Mouse (Mus musculus) midbrain, embryonic 11.5 days (tissue): ENCODE measurements at regions not wholly inside any gene's neighbourhood (a gene's known extent, or its start where the extent isn't known, plus 50 kb on each side); places are given as distances from the start of the nearest gene placed in this dataset.
"Not testable (repeated sequence)": the region's sequence is repeated elsewhere in the genome, so short reads cannot be mapped to it uniquely, and the experiment has no call there.

Experiments
- ATAC-seq: fragments of 200-750 bp; cut with Nextera tagmentation; 2 replicates; pipeline ENCODE4 v1.8.0; 2017; ENCODE audit warnings: moderate TSS enrichment, moderate library complexity; ENCODE audit not compliant: low FRiP score
- DNase-seq: peaks from one replicate; pipeline ENCODE4 v3.0.0; 2015; ENCODE audit warnings: low spot score; ENCODE audit errors: missing footprints
- H3K27ac ChIP-seq: fragments of 300-500 bp; sonication (generic); 2 replicates; pipeline ENCODE4 v1.5.1; 2014; ENCODE audit warnings: low read depth, low read length
- H3K27me3 ChIP-seq: fragments of 300-500 bp; sonication (generic); 2 replicates; pipeline ENCODE4 v1.6.1; 2014; ENCODE audit warnings: mild to moderate bottlenecking, low read length, moderate library complexity, mixed read lengths; ENCODE audit not compliant: control insufficient read depth, insufficient read depth
- H3K36me3 ChIP-seq: fragments of 300-500 bp; sonication (generic); 2 replicates; pipeline ENCODE4 v1.6.1; 2014; ENCODE audit warnings: mild to moderate bottlenecking, low read length, moderate library complexity, mixed read lengths; ENCODE audit not compliant: control insufficient read depth, insufficient read depth
- H3K4me1 ChIP-seq: fragments of 300-500 bp; sonication (generic); 2 replicates; pipeline ENCODE4 v1.6.1; 2014; ENCODE audit warnings: low read length; ENCODE audit not compliant: control insufficient read depth, insufficient read depth
- H3K4me2 ChIP-seq: fragments of 300-500 bp; sonication (generic); 2 replicates; pipeline ENCODE4 v1.6.1; 2014; ENCODE audit warnings: mild to moderate bottlenecking, moderate library complexity
- H3K4me3 ChIP-seq: fragments of 300-500 bp; sonication (generic); 2 replicates; pipeline ENCODE4 v1.5.1; 2014; ENCODE audit warnings: low read depth, low read length
- H3K9ac ChIP-seq: fragments of 300-500 bp; sonication (generic); 2 replicates; pipeline ENCODE4 v1.6.1; 2014; ENCODE audit warnings: low read length
- H3K9me3 ChIP-seq: fragments of 300-500 bp; sonication (generic); 2 replicates; pipeline ENCODE4 v1.6.1; 2016; ENCODE audit warnings: low read length; ENCODE audit not compliant: control insufficient read depth
- WGBS: fragments of 180-500 bp; shearing (Covaris S2); extraction: QIAGEN DNeasy Blood & Tissue Kit; methylation state at CpG from one replicate; pipeline ENCODE4 v1.1.7; 2014; 5-methylcytosine and 5-hydroxymethylcytosine counted together

- Histone ChIP-seq H3K4me2 (no peak overlapping the region), H3K9ac (no peak overlapping the region), H3K27me3 (no peaks in the 10 kb centered on the region), H3K27ac (no peak overlapping the region), H3K9me3 (no peaks in the 10 kb centered on the region), H3K36me3 (no peaks in the 10 kb centered on the region), H3K4me1 (no peaks in the 10 kb centered on the region), H3K4me3 (no peak overlapping the region)
- WGBS, result 89% methylated on average over 3 of the region's 3 CpGs
- ATAC-seq (no peak), DNase-seq (no peak)
Measured at GRCm38 (mm10) chr12:65455683-65456082, 230.4 kb downstream of the Wdr20rt start.

- Histone ChIP-seq H3K9ac (no peak overlapping the region), H3K4me1 (no peaks in the 10 kb centered on the region), H3K4me3 (no peak overlapping the region), H3K27me3 (no peaks in the 10 kb centered on the region), H3K27ac (no peak overlapping the region), H3K4me2 (no peak overlapping the region), H3K36me3 (no peaks in the 10 kb centered on the region), H3K9me3 (no peaks in the 10 kb centered on the region)
- no peak for ATAC-seq
- 83% methylated on average over 3 of the region's 3 CpGs for WGBS
- DNase-seq, result no peak
Measured at GRCm38 (mm10) chr12:65456956-65457355, 231.6 kb downstream of the Wdr20rt start.

- Histone ChIP-seq H3K4me3 (no peak overlapping the region), H3K36me3 (no peaks in the 10 kb centered on the region), H3K27ac (no peak overlapping the region), H3K9me3 (no peaks in the 10 kb centered on the region), H3K4me2 (no peak overlapping the region), H3K27me3 (no peaks in the 10 kb centered on the region), H3K9ac (no peak overlapping the region), H3K4me1 (no peaks in the 10 kb centered on the region)
- DNase-seq (no peak), ATAC-seq (no peak)
- WGBS, result 62% methylated on average over 2 of the region's 2 CpGs
Measured at GRCm38 (mm10) chr12:65464246-65464645, 238.9 kb downstream of the Wdr20rt start.

- H3K27me3 ChIP-seq, H3K4me1 ChIP-seq, H3K4me3 ChIP-seq, ATAC-seq, H3K9ac ChIP-seq, H3K9me3 ChIP-seq, H3K36me3 ChIP-seq, DNase-seq, H3K4me2 ChIP-seq, H3K27ac ChIP-seq: not testable (repeated sequence)
- WGBS, result 48% methylated on average over 9 of the region's 9 CpGs
Measured at GRCm38 (mm10) chr12:65478674-65479073, 253.4 kb downstream of the Wdr20rt start.

DNA sequence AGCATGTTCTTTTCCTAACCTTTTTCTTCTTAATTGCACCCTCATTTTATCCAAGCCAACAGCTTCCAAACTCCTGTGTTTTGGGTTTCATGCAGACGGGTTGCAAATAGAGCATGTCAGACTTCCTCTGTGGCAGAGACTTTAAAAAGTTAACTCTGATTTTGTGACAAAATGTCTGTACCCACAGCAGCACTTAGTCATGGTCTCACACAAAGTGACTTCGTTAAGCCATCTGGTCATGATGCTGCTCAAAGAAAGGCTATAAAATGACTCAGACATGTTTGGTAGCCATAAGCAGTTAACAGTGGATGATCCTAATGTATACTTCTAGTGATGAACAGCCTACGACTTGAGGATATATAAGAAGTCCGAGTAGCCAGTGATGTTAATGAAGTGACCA, 255.5 kb downstream of the Wdr20rt start:
- Histone ChIP-seq H3K36me3 (no peaks in the 10 kb centered on the region), H3K4me3 (no peak overlapping the region), H3K4me1 (no peaks in the 10 kb centered on the region), H3K4me2 (no peak overlapping the region), H3K9ac (no peak overlapping the region), H3K9me3 (no peaks in the 10 kb centered on the region), H3K27me3 (no peaks in the 10 kb centered on the region), H3K27ac (no peak overlapping the region)
- no peak for ATAC-seq
- WGBS, result 88% methylated on average over 4 of the region's 4 CpGs
- no peak for DNase-seq

- H3K9me3 ChIP-seq, result 0 out of 2 replicates have a peak, but pooled peaks cover 3% of the 10 kb centered on the region
- H3K27me3 ChIP-seq, result no peaks in the 10 kb centered on the region
- no peak overlapping the region for H3K9ac ChIP-seq
- H3K4me2 ChIP-seq, result no peak overlapping the region
- H3K27ac ChIP-seq, result no peak overlapping the region
- DNase-seq (no peak), ATAC-seq (no peak)
- H3K36me3 ChIP-seq, result no peaks in the 10 kb centered on the region
- no peak overlapping the region for H3K4me3 ChIP-seq
- H3K4me1 ChIP-seq, result no peaks in the 10 kb centered on the region
- 83% methylated on average over 2 of the region's 2 CpGs for WGBS
Measured at GRCm38 (mm10) chr12:65491092-65491491, 265.8 kb downstream of the Wdr20rt start.

DNA sequence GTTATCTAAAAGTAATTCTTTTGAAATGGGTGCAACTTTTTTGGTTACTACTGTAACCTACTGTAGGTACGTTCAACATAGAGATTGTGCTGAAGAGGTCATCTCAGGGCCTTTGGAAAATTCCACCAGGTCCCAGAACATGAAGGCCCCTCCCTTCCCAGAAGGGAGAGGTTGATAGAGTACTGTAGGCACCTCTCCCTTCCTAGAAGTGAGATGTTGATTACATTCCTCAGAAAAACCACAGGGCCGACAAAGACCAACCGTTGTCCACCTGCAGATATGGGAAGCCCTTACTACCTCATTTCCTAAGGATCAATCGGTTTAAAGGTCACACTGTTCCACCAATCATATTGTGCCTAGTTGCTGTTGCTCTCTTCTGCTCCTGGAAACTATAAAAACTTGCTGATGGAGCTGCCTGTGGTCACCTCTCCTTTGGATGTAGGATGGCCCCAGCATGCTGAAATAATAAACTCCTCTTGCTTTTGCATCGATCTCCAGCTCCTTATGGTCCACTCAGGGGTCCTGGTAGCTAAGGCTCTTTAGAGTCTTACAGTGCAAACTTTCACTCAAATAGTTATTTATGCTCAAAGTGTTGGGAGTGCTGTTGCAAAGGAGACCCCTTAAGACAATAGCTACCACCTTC, 269.2 kb downstream of the Wdr20rt start:
- ATAC-seq, result no peak
- H3K9me3 ChIP-seq, result 0 out of 2 replicates have a peak, but pooled peaks cover 3% of the 10 kb centered on the region
- H3K9ac ChIP-seq, result no peak overlapping the region
- no peaks in the 10 kb centered on the region for H3K4me1 ChIP-seq
- H3K27ac ChIP-seq, result no peak overlapping the region
- H3K4me3 ChIP-seq, result no peak overlapping the region
- 93% methylated on average over 5 of the region's 5 CpGs for WGBS
- H3K4me2 ChIP-seq, result no peak overlapping the region
- H3K27me3 ChIP-seq, result no peaks in the 10 kb centered on the region
- no peaks in the 10 kb centered on the region for H3K36me3 ChIP-seq
- no peak for DNase-seq

DNA sequence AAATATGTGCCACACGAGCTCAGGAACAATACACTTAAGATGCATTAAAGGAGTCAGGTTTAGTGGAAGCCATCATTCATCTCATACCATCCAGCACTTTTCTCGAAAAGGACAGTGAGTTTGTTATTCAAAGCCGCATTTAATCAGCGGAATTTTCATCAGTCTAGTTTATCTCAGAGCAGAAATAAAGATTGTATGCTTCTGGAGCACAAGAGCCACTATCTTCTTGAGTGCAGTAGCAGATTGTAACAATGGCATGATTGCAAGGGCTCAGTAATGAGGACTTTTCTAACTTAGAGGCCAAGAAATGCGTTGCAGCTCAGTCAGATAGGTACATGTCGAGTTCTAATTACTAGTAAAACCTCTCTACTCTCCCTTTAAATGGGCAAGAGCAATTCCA, 271.3 kb downstream of the Wdr20rt start:
- H3K9me3 ChIP-seq, result 0 out of 2 replicates have a peak, but pooled peaks cover 3% of the 10 kb centered on the region
- no peaks in the 10 kb centered on the region for H3K4me1 ChIP-seq
- no peaks in the 10 kb centered on the region for H3K27me3 ChIP-seq

DNA sequence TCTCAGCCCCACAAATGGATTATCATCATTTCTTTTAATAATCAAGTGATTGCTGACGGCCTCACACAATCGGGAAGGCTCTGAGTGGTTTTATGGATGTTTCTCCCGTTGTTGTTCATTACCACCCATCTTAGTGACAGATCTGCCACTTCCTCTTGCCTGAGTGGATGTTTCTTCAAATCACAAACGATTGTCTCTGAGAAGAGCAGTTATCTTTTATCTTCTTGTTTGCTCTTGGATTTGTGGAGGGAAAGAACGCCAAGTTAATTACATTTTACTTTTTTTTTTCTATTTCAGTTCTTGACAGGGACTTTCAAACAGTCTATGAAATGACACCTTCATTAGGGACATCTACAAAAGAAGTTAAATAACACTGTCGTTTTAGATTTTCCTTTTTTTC, 272.3 kb downstream of the Wdr20rt start:
- no peak overlapping the region for H3K4me2 ChIP-seq
- H3K9ac ChIP-seq, result no peak overlapping the region
- DNase-seq (no peak), ATAC-seq (no peak)
- no peaks in the 10 kb centered on the region for H3K4me1 ChIP-seq
- no peaks in the 10 kb centered on the region for H3K36me3 ChIP-seq
- H3K27ac ChIP-seq, result no peak overlapping the region
- H3K27me3 ChIP-seq, result no peaks in the 10 kb centered on the region
- 0 out of 2 replicates have a peak, but pooled peaks cover 3% of the 10 kb centered on the region for H3K9me3 ChIP-seq
- H3K4me3 ChIP-seq, result no peak overlapping the region
- WGBS, result 85% methylated on average over 6 of the region's 6 CpGs

More for the DNA sequence above, 271.3 kb downstream of the Wdr20rt start:
- H3K27ac ChIP-seq, result no peak overlapping the region
- DNase-seq, result no peak
- no peak overlapping the region for H3K9ac ChIP-seq
- no peak overlapping the region for H3K4me2 ChIP-seq
- H3K36me3 ChIP-seq, result no peaks in the 10 kb centered on the region
- no peak overlapping the region for H3K4me3 ChIP-seq
- 89% methylated on average over 6 of the region's 6 CpGs for WGBS
- ATAC-seq, result no peak
